Mouse (Mus musculus) CD8-positive naive resting alpha-beta T cell, adult 2 months (primary cell): Measurements from ENCODE around the gene Bcorl1.
"Not testable (repeated sequence)": the region's sequence is repeated elsewhere in the genome, so short reads cannot be mapped to it uniquely, and the experiment has no call there.

ENCODE experiments used
- DNase-seq, 2 experiments: peaks; one replicate each; pipeline ENCODE4 v3.0.0; 2022; ENCODE audit warnings: low read depth in 2 of 2, low spot score in 2 of 2

The Bcorl1 gene

DNA sequence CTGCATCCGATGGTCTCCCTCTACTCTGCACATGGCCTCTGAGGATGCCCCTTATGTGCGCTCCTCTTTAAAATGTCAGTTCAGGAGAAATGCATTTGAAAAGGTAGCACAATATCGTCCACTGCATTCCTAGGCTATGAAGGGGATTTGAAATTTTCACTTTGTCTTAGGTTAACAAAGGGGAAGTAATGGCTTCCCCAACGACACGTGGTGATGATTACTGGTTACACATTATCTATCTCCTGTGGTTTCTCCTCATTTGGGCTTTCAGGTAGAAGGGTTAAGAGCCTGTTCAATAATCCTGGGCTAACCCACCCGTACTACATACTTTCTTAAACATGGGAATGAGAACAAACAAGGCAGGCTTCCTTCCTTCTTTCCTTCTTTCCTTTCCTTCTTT is 48.2 kb downstream of the Bcorl1 start:
- no peak for DNase-seq

GRCm38 (mm10) chrX:48399994-48400393 is 58.8 kb downstream of the Bcorl1 start:
- DNase-seq = no peak

- DNase-seq = no peak
These were observed 64.0 kb downstream of the Bcorl1 start for GRCm38 (mm10) chrX:48405141-48405540.

DNA sequence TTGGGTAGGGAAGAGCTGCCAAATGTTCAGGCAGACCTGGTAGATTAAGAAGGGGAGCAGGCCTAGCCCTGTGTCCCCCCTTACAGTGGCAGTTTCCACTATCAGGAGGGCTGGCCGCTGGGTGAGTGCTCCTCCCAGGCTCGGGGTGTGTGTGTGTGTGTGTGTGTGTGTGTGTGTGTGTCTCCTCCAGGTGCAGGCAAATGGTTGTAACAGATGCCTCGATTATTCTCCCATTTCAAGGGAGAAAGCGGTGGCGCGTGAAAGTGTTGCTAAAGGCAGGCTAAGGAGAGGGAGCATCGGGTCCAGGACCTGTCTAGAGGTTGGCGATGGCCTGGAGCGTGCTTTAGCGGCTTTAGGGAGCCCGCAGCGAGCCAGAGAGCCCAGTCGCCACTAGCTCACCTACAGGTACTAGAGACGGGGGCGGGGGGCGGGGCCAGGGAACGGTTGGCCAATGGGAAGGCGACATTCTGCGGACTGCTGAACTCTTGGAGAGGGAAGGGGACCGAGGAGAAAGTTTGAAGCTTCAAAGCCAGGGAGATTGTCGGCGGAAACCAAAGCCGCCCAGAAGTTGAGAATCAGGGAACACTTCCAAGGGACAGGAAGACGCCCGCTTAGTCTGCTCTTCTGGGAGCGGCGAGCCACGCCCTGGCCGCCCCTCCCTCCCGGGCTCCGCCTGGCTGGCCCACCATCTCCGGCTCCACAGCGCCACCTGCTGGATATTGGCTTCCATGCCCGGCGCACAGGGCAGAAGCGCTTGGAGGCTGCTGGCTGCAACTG is 68.6 kb downstream of the Bcorl1 start:
- peak; percentile 75 to 82 for DNase-seq

DNA sequence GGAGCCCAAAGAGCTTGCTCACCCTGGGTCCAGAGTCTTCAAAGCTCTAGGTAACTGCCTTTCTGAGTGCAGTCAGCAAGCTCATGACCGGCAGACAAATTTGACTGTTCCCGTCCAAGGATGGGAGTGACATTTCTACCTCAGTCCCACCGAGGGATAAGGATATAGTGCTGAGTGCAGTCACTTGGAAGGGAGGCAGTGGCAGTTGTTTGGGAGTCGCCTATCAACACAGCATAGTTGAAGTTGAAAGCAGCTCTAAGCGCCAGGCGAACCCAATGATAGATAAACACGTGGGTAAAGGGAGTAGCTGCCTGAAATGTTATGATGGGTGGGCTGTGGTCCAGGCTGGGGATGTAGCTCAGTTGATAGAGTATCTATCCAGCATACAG is 69.2 kb downstream of the Bcorl1 start:
- no peak for DNase-seq

- DNase-seq = no peak
These were observed 71.5 kb downstream of the Bcorl1 start for GRCm38 (mm10) chrX:48412629-48413028.

DNA sequence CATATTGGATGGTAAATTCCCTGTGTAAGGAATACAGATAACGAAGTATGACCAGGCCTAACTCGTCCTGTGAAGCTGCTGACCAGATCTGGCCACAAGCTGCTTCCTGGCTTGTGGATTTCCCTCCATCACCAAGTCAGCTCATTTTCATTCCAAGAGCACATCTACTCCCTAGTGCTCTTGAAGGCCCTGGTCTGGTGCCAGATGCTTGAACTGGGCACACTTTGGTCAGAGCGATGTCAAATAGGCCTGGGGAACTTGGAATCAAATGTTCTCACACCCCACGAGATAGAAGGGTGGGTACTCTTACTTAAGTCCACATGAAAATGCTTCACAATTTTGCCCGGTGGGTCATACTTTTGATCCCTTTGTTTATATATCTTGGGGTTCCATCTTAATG is 73.1 kb downstream of the Bcorl1 start:
- DNase-seq = no peak

- no peak for DNase-seq
These were observed 77.3 kb downstream of the Bcorl1 start for GRCm38 (mm10) chrX:48418417-48418816.

GRCm38 (mm10) chrX:48422986-48423385 is 81.8 kb downstream of the Bcorl1 start:
- DNase-seq = peak; percentile 62 to 75

GRCm38 (mm10) chrX:48423671-48424070 is 82.5 kb downstream of the Bcorl1 start:
- no peak for DNase-seq

- DNase-seq = peak; percentile 65 to 75
These were observed 83.4 kb downstream of the Bcorl1 start for GRCm38 (mm10) chrX:48424583-48424982.

DNA sequence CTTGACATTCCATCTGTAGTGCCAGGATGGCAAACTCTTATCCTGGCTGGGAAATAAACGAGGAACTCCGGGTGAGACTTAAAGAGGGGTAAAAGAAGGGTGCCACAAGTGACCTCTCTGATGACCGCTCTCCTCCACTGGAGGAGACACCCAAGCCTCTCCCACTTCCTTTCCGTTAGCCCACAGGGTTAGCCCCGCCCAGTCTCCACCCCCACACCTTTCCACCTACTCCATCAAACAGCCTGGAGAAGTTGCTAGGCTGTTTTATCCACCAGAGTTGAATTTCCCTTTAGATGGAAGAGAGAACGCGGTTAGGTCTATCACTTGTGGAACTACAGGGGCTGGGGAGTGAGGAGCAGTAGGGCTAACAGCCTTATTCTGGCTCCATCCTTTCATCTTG is 84.1 kb downstream of the Bcorl1 start:
- DNase-seq = no peak

DNA sequence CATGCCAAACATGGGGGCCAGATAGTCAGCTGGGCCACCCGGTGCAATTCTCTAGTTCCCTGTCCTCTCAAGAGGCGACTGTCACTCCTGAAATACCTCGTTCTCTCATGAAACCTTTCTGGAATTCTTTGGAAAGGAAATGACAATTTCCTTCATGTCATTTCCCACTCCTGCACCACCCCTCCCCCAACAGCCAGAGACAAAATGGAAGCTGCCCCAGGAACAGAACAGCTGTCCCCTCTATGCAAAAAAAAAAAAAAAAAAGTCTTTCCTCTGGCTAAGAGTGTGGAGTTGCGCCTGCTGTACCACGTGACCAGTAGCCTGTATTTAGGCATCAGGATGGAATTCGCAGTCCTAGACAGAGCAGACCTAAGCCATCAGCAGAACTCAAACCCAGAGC is 87.1 kb downstream of the Bcorl1 start:
- no peak for DNase-seq

DNA sequence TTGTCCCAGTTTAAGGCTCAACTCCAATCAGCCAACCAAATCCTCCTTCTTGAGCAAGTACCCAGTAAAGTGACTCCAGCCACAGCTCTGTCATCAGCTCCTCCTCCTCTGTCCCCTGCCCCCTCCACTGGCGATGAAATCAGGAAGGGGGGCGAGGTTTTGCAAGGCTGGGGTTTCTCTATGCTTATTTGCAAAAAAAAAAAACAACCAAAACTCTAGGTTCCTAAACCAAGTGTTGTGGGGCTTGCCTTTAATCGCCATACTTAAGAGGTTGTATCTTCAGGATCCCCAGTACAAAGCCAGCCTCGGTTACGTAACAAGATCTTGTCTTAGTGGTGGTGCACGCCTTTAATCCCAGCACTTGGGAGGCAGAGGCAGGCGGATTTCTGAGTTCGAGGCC is 87.5 kb downstream of the Bcorl1 start:
- DNase-seq = no peak

DNA sequence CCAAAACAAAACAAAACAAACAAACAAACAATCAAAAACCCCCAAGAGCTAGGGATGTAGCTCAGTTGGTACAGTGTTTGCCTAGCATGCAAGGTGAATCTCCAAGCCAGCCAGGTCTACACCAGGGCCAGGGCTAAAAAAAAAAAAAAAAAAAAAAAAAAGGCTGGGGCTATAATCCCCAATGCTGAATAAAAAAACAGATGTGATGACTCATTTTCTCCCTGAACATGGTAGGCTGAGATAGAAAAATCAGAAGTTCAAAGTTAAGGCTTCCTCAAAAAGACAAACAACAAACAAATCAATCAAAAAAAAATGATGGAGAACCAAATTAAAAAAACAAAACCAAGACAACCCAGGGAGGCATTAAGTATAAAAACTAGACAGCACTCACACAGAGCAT is 87.9 kb downstream of the Bcorl1 start:
- no peak for DNase-seq

DNA sequence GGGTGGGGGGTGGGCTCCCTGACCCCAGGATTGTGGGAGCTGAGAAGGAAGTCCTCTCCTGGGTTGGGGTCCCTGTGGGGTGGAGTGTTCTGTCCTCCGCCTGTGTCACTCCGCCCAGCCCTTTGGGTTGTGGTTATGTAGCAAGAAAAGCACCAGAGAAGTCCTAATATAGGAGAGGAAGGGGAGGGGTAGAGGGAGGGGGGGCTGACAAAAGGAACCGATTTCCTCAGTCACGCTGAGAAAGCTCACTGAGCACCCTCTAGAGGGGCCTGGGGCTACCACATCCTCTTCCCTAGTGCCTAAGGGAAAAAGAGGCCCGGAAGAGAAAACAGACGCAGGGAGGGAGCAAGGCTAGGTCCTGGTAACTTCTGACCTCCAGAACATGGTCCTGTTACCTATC is 88.4 kb downstream of the Bcorl1 start:
- DNase-seq = no peak

- no peak for DNase-seq
These were observed 91.7 kb downstream of the Bcorl1 start for GRCm38 (mm10) chrX:48432599-48433526.

GRCm38 (mm10) chrX:48433527-48433899 is 92.4 kb downstream of the Bcorl1 start:
- peak; percentile 63 to 72 for DNase-seq

- DNase-seq = no peak
These were observed 93.1 kb downstream of the Bcorl1 start for GRCm38 (mm10) chrX:48434251-48434650.

DNA sequence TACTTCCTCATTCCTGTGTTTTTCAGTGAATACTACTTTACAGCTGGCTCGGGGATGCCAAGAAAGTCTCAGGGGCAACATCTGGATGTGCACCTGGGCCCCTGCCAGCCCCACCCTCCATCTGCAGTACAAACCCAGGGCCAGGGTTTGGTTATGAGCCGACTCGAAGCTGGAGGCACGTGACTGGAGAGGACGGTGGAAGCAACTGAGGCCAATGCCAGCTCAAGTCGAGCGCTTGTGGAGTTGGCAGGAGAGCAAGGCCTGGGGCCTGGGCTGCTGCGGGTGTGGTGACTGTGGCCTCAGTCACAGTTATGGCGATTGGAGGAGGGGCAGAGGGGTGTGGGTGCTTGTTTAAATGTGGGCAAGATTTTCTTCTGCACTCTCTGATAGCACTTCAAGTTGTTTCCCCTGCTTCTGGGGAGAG is 94.3 kb downstream of the Bcorl1 start:
- DNase-seq = no peak

DNA sequence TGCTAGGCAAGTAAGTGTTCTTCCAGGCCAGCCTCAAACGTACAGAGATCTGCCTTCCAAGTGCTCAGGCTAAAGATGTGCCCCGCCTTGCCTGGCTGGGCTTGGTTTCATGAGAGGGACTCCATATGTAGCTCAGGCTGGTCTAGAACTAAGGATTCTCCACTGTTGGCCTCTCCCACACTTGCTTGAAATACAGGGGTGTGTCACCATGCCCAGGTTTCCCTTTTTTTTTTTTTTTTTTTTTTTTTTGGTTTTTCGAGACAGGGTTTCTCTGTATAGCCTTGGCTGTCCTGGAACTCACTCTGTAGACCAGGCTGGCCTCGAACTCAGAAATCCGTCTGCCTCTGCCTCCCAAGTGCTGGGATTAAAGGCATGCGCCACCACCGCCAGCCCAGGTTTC is 94.9 kb downstream of the Bcorl1 start:
- not testable (repeated sequence) for DNase-seq

- DNase-seq = no peak
These were observed 97.9 kb downstream of the Bcorl1 start for GRCm38 (mm10) chrX:48439036-48439435.
